Mouse (Mus musculus) left cerebral cortex, adult 2 months (tissue): ENCODE data around the gene Lck. TPM values are rescaled to one million over a fixed set of nuclear protein-coding genes. Genes with fewer than 3 reads are reported as not detected.
A peak's percentile ranks its signal among the peaks of the same experiment; 100 is the strongest.
"Not testable (repeated sequence)": the region's sequence is repeated elsewhere in the genome, so short reads cannot be mapped to it uniquely, and the experiment has no call there.

Experiments
- DNase-seq, 2 experiments: peaks; one replicate each; pipeline ENCODE4 v3.0.0; 2021 to 2022; ENCODE audit warnings: low spot score in 2 of 2, mixed read lengths in 1 of 2; ENCODE audit errors: extremely low spot score in 1 of 2
- H3K27ac ChIP-seq: fragments of 200-600 bp; 2 replicates; pipeline ENCODE4 v1.8.1; 2022
- H3K4me3 ChIP-seq: fragments of 200-600 bp; 2 replicates; pipeline ENCODE4 v1.8.1; 2022
- CTCF ChIP-seq: fragments of 200-600 bp; IDR thresholded peaks from 2 replicates; pipeline ENCODE4 v1.8.1; 2022; ENCODE audit warnings: antibody characterized with exemption, mild to moderate bottlenecking, moderate library complexity
- intact Hi-C: fragments of 180-260 bp; cut with DNase I; formaldehyde crosslinking; loops from one replicate; pipeline ENCODE4 v1.15.1; 2025
- total RNA-seq, 2 experiments: library from RNA; stranded (reverse); gene quantifications; 2 replicates each; pipeline ENCODE4 v1.2.3; 2021

Lck gene
- total RNA-seq, 2 experiments from 2014 or later: 2.2 to 2.4 TPM

DNA sequence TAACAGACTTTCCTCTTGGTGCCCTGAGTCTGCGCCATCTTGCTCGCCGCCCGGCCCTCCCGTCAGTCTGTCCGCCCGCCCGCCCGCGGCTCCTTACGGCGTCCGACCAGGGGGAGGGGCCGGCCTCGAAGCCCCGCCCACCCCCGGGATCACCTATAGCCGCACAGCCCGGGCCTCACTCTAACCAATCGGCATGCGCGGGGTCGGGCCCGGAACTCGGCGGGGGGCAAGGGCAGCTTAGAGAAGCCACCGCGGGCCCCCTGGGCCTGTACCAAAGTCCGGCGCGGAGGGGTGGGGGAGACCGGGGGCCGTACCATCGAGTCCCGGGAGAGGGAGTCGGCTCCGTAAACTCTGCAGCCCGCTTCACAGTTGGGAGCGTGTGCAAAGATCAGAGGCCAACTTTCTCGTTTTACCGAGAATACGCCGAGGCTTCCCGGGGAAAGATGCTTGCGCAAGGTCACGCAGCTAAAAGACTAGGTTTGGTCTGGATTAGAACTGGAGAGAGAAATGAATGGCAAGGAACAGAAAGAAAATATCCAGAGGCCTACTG lies 30.8 kb downstream of the Lck start, which contains the start of gene Hdac1:
Gene Hdac1, minus strand, starts transcription at position 122 of the 550 bp plus-strand sequence.
- intact Hi-C loops: no loop called here
- Histone ChIP-seq H3K4me3 (peak within 1 kb of the TSS; percentile 61), H3K27ac (peak within 1 kb of the TSS; percentile 80)
- DNase-seq: peak; percentile 94 to 96
- TF ChIP-seq CTCF: peak; percentile 21

DNA sequence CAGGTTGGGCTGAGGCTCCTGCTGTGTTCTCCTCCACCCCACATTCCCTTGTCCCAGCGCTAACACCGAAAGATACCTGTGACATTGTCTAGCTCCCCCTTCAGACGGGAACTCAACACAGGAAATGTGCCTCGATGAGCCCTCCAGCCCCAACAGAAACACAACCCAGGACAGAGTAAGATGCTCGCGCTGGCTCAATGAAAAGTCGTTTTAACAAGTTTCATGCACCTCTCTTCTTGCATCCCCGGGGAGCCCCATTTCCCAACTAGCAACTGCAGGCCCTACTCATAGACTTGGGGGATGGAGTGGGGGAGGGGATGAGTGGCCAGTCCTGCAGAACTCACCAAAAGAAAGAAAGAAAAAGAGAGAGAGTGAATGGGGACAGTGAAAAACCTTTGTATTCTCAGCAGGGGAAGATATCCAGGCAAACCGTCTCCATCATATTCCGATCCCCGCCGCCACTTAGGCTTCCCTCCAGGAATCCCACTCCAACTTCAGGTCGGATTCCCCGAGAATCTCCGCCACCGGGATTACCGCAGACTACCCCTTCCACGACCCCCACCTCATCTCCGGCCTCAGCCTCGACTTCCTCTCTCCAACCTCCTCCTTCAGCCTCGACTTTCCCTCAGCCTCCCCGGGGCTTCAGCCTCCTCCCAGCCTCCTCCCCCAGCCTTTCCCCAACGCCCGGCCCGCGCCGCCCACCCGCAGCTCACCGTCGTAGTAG lies 31.4 kb downstream of the Lck start:
- intact Hi-C loops: no loop called here
- no peak for DNase-seq
- peak overlapping the region; percentile 80 for H3K27ac ChIP-seq
- peak overlapping the region; percentile 61 for H3K4me3 ChIP-seq
- TF ChIP-seq CTCF: no peak

DNA sequence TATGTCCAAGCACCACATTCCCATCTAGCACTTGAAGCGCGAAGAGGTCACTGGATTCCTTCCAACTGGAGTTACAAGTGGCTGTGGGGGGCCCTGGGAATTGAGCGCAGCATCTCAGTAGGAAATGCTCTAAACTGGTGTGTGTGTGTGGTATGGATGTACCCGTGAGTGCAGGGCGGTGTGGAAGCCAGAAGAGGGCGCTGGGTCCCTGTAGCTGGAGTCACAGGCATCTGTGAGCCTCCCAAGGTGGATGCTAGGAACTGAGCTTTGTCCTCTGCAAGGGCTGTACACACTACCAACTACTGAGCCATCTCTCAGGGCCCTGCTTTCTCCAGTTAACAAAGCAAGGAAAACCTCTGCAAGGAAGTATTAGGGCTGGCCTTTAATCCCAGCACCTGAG lies 33.4 kb downstream of the Lck start:
- intact Hi-C loops: no loop called here
- DNase-seq: no peak
- peak; percentile 23 for TF ChIP-seq CTCF
- Histone ChIP-seq H3K4me3 (no peak overlapping the region), H3K27ac (no peak overlapping the region)

DNA sequence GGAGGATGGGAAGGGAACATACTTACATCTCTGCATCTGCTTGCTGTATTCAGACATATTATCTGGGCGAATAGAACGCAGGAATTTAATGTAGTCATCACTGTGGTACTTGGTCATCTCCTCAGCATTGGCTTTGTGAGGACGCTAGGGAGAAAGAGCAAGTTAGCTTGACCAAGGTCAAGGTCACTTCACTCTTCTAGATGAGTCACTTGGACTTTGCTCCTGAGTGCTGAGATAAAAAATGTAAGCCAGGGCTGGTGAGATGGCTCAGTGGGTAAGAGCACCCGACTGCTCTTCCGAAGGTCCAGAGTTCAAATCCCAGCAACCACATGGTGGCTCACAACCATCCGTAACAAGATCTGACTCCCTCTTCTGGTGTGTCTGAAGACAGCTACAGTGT lies 44.5 kb downstream of the Lck start:
- DNase-seq, intact Hi-C loops, H3K4me3 ChIP-seq, H3K27ac ChIP-seq: not testable (repeated sequence)

DNA sequence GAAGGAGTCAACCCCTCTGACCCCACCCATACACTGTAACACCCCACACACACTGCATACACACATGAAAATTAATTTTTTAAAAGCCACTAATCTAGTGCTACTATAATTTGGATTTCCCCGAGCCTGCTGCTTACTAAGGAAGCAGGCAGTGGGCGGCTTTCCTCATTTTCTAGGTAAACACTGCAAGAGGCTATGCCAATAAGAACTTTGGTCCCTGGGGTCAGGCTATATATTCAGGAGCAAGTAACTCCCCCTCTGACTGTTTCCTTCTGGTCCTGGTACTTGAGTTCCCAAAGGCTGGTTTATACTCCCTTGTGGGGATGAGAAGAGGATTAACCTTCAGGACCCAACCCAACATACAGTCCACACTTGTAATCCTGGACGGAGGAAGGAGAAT lies 47.6 kb downstream of the Lck start:
- H3K27ac ChIP-seq: no peak overlapping the region
- no peak for TF ChIP-seq CTCF
- intact Hi-C loops: no loop called here
- H3K4me3 ChIP-seq: no peak overlapping the region
- no peak for DNase-seq

DNA sequence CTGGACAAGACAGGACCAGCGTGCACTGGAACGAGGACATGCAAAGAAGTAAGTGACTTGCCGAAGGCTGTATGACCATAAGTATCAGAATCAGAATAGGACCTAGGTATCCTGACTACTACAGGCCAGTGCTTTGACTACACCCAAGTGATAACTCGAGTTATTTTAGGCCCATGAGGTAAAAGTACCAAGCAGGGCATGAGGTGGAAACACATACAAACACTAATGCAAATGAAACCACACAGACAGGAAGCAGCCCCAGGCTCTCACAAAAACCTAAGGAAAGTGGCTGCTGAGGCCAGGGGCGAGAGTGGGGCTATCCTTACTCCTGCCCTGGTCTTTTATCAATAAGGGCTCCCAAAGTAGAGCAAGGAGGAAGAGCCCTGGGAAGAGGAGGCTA lies 48.1 kb downstream of the Lck start:
- Histone ChIP-seq H3K4me3 (no peak overlapping the region), H3K27ac (no peak overlapping the region)
- TF ChIP-seq CTCF: no peak
- intact Hi-C loops: no loop called here
- no peak for DNase-seq

DNA sequence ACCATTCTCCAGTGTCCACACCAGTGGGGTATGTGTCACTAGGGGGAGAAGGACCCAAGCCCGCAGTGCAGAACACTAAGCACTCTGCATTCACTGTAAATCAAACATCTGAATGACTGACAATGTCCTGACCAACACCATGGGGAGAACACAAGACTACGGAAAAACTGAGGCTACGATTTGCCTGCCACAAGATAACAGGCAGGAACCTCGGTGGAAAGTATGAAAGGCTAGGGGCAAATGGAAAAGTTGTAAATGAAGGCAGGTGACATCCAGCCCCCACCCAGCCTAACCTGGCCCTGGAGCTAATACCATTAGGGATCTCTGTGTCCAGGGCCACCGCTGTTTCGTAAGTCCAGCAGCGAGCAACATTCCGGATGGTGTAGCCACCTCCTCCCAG lies 54.9 kb downstream of the Lck start:
- DNase-seq: no peak
- intact Hi-C loops: no loop called here

DNA sequence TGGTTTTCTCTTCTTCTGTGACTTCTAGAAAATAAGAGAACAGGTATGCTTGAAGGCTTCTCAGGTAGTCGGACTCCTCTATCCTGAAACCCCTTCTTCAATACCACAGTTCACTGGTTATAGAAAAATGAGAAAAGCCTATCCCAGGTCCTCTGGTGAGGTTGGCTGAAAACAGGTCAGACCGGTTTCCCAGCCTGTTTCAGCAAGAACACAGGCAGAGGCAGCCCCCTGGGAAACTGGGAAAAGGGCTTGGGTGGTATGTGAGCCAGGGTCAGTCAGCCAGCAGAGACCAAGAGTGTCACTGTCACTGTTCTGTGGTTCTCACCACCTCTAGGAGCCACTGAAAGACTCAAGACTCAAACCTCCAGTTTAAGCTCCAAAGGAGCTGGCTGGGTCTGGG lies 56.5 kb downstream of the Lck start:
- DNase-seq: no peak
- Histone ChIP-seq H3K4me3 (no peak overlapping the region), H3K27ac (no peak overlapping the region)
- intact Hi-C loops: no loop called here
- no peak for TF ChIP-seq CTCF

More for the DNA sequence above, 54.9 kb downstream of the Lck start:
- Histone ChIP-seq H3K27ac (no peak overlapping the region), H3K4me3 (no peak overlapping the region)
- no peak for TF ChIP-seq CTCF

DNA sequence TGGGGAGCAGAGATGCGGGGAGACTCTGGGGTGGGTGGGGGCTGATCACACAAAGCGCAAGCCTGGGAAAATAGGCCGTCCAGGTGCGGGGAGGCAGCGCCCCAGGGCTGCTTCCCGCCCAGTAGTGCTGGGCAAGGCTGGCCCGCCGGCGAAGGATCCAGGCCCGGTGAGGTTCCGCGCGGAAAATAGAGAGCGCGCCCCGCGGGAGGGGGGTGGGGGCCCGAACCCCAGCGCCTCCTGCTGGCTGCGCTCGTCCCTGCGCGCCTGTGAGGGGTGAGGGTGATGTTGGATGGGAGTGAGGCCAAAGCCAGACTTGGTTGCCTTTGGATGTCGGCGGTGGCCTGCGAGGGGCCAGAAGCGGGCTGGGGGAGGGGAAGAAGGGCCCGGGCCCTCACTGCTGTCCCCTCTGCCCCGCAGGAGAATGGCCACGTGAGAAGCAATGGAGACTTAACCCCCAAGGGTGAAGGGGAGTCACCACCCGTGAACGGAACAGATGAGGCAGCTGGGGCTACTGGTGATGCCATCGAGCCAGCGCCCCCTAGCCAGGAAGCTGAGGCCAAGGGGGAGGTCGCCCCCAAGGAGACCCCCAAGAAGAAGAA lies 59.0 kb downstream of the Lck start:
- peak overlapping the region; percentile 72 for H3K27ac ChIP-seq
- H3K4me3 ChIP-seq: peak overlapping the region; percentile 53
- peak; percentile 36 to 57 for DNase-seq
- TF ChIP-seq CTCF: peak; percentile 80
- intact Hi-C loops: no loop called here

DNA sequence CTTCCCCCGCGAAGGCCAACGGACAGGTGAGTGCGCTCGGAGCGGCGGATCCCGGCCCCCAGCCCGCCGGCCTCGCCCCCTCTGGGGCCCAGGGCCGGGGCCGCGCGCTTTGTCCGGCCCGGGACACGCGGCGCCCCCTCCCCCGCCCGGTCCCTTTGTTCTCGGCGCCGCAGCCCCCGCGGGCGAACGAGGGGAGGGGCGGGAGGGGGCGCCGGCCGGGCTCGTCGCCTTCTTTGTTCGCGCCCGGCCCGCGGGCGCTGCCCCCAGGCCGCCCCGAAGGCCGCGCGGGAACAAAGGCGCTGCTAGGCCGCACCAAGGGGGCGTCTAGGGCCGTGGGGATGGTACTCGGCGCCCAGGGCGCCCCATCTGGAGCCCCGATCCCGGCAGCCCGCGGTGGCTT lies 59.5 kb downstream of the Lck start:
- H3K27ac ChIP-seq: peak overlapping the region; percentile 72
- intact Hi-C loops: no loop called here
- TF ChIP-seq CTCF: no peak
- no peak for DNase-seq
- H3K4me3 ChIP-seq: peak overlapping the region; percentile 53

DNA sequence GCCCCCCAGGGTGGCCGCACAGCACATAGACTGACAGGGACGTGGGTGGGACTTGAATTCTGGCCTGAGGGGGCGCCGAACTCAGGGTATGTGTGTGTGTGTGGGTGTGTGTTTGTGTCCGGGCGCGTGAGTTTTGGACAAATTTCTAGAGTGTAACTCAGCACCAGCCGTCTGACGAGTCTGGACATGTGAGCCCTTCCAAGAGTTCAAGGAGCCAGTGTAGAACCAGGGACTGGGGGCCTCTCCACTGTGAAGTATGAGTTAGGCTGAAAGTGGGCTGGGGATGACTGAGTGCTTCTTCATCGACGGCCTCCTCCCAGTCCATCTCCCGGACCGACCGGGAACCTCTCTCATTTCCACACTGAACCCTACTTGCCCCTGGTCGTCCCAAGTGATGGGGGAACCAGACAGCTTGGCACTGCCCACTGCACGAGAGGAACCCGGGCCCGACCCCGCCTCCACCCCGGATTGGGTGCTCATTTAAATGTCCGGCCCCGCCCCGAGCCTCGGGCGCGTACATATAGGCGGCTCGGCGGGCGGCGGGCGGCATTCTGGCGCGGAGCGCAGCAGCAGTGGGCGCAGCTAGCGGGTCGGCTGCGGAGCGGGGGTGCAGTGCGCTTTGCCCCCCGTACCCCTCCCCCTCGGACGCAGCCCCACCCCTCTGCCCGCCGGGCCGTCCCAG lies 60.2 kb downstream of the Lck start, which contains the start of gene Marcksl1:
Gene Marcksl1, plus strand, starts transcription at position 496 of the 682 bp plus-strand sequence.
- DNase-seq: peak; percentile 63 to 79
- Histone ChIP-seq H3K4me3 (peak within 1 kb of the TSS; percentile 53), H3K27ac (peak within 1 kb of the TSS; percentile 72)
- TF ChIP-seq CTCF: no peak
- intact Hi-C loops: no loop called here
